Mouse (Mus musculus) liver, embryonic 11.5 days (tissue): ENCODE data around the gene Nfkbie. TPM values are rescaled to one million over a fixed set of nuclear protein-coding genes. Genes with fewer than 3 reads are reported as not detected.

Source experiments
- ATAC-seq: fragments of 200-750 bp; cut with Nextera tagmentation; replicated peaks from 2 replicates; pipeline ENCODE4 v1.8.0; 2017; ENCODE audit warnings: moderate number of reproducible peaks, mild to moderate bottlenecking, moderate TSS enrichment, moderate library complexity; ENCODE audit not compliant: low FRiP score
- DNase-seq: peaks from one replicate; pipeline ENCODE4 v3.0.0-alpha.2; 2017; ENCODE audit warnings: low spot score
- H3K27ac ChIP-seq: fragments of 300-500 bp; sonication (generic); 2 replicates; pipeline ENCODE4 v1.5.1; 2014; ENCODE audit warnings: mild to moderate bottlenecking, low read depth, low read length, control low read depth
- H3K27me3 ChIP-seq: fragments of 300-500 bp; sonication (generic); replicated peaks from 2 replicates; pipeline ENCODE4 v1.6.1; 2014; ENCODE audit warnings: low read length, mixed read lengths; ENCODE audit not compliant: control insufficient read depth, insufficient read depth
- H3K36me3 ChIP-seq: fragments of 300-500 bp; sonication (generic); 2 replicates; pipeline ENCODE4 v1.6.1; 2014; ENCODE audit warnings: mild to moderate bottlenecking, low read length, moderate library complexity, mixed read lengths; ENCODE audit not compliant: control insufficient read depth, insufficient read depth
- H3K4me1 ChIP-seq: fragments of 300-500 bp; sonication (generic); replicated peaks from 2 replicates; pipeline ENCODE4 v1.6.1; 2014; ENCODE audit warnings: low read length, mixed read lengths; ENCODE audit not compliant: control insufficient read depth, insufficient read depth
- H3K4me2 ChIP-seq: fragments of 300-500 bp; sonication (generic); 2 replicates; pipeline ENCODE4 v1.6.1; 2014; ENCODE audit warnings: mild to moderate bottlenecking, control low read depth, moderate library complexity
- H3K4me3 ChIP-seq: fragments of 300-500 bp; sonication (generic); 2 replicates; pipeline ENCODE4 v1.5.1; 2014; ENCODE audit warnings: low read depth, low read length, control low read depth
- H3K9ac ChIP-seq: fragments of 300-500 bp; sonication (generic); 2 replicates; pipeline ENCODE4 v1.6.1; 2014; ENCODE audit warnings: low read depth, low read length, control low read depth
- H3K9me3 ChIP-seq: fragments of 300-500 bp; sonication (generic); 2 replicates; pipeline ENCODE4 v1.6.1; 2016; ENCODE audit warnings: low read length, inconsistent platforms, mixed read lengths; ENCODE audit not compliant: control insufficient read depth
- WGBS: fragments of 180-500 bp; shearing (Covaris S2); extraction: QIAGEN DNeasy Blood & Tissue Kit; methylation state at CpG from one replicate; pipeline ENCODE4 v1.1.7; 2014; 5-methylcytosine and 5-hydroxymethylcytosine counted together
- polyA plus RNA-seq: library from polyadenylated mRNA; unstranded; fragments of >200 nt; fragmentation: Nextera tagmentation; extraction: Ambion mirVana; gene quantifications from 2 replicates; pipeline ENCODE4 v1.2.1, GENCODE M21; 2014

Nfkbie gene
- polyA plus RNA-seq, 1 experiment from 2014 or later, result 2.5 TPM

DNA sequence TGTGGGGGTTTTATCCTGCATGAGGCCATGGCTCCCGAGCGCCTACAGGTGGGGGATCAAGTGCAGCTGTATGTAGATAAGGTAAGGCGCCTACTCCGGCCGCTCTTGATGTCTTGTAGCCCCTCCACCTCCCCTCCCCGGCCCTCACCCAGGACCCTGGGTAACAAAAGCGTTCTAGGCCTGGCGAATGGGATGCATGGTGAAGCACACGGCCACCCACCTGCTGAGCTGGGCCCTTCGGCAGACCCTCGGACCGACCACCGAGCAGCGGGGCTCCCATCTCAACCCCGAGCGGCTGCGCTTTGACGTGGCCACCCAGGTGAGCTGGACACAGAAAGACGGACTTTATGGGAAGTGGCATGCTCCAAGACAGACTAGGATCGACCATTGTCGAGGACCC lies 38.4 kb upstream of the Nfkbie start:
- no peak overlapping the region for H3K27ac ChIP-seq
- no peak for DNase-seq
- no peak overlapping the region for H3K9ac ChIP-seq
- peaks cover 10% of the 10 kb centered on the region for H3K4me1 ChIP-seq
- H3K27me3 ChIP-seq, result no peaks in the 10 kb centered on the region
- H3K36me3 ChIP-seq, result 0 out of 2 replicates have a peak, but pooled peaks cover 6% of the 10 kb centered on the region
- no peaks in the 10 kb centered on the region for H3K9me3 ChIP-seq
- no peak overlapping the region for H3K4me2 ChIP-seq
- no peak overlapping the region for H3K4me3 ChIP-seq
- 90% methylated on average over 21 of the region's 21 CpGs for WGBS
- ATAC-seq, result no peak

DNA sequence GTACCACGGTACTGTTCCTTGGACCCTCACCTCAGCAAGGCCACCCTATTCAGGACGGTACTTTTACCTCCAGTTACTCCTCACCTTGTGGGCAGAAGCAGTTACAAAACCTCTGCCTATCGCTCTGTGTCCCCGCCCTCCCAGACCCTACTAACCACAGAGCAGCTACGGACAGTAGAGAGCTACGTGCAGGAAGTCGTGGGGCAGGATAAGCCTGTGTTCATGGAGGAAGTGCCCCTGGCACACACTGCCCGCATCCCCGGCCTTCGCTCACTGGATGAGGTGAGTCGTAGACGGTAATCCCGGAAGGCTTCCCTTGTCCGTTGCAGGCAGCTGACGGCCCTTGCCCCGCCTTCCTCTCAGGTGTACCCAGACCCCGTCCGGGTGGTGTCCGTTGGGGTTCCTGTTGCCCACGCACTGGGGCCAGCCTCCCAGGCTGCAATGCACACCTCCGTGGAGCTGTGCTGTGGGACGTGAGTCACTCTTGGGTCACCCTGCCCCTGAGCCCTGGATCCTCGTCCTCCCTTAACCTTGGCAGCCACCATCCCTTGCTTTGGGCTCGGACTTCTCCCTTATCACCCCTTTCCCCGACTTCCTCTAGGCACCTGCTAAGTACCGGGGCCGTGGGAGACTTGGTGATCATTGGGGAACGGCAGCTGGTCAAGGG lies 37.8 kb upstream of the Nfkbie start:
- H3K4me3 ChIP-seq, result no peak overlapping the region
- DNase-seq (no peak), ATAC-seq (no peak)
- WGBS, result 64% methylated on average over 28 of the region's 28 CpGs
- H3K9me3 ChIP-seq, result no peaks in the 10 kb centered on the region
- no peak overlapping the region for H3K27ac ChIP-seq
- H3K9ac ChIP-seq, result no peak overlapping the region
- H3K4me2 ChIP-seq, result no peak overlapping the region
- H3K36me3 ChIP-seq, result 0 out of 2 replicates have a peak, but pooled peaks cover 6% of the 10 kb centered on the region
- H3K27me3 ChIP-seq, result no peaks in the 10 kb centered on the region
- H3K4me1 ChIP-seq, result peaks cover 15% of the 10 kb centered on the region

DNA sequence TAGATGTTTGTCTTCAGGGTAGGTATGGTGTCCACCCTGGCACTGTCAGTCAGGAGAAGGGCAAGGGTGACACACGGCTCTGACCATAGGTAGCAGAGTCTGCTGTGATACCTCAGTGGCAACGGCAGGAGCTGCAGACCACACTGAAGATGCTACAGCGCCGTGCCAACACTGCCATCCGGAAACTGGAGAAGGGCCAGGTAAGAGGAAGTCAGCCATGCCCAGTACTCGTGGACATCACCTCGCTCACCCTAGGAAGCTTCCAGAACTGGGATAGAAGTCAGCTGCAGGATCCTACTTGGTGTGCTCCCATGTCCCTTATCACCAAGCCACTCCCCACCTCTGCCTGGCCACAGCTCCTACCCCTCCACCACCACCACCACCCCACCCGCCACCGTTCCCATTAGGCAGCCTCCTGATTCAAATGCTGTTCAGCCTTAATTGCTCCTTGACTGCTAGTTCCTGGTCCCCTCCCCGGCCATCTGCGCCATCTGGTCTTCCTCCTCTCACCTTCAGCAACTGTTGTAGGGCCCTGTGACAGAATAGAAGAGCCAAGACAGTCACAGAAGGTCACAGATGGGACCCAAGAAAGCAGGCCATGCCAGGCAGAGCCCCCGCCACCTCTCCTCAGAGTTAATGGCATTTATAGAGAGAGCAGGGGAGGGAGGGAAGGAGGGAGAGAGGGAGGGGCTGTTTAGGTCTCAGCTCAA lies 36.6 kb upstream of the Nfkbie start:
- Histone ChIP-seq H3K27me3 (0 out of 2 replicates have a peak, but pooled peaks cover 4% of the 10 kb centered on the region), H3K9me3 (no peaks in the 10 kb centered on the region), H3K4me2 (no peak overlapping the region), H3K36me3 (0 out of 2 replicates have a peak, but pooled peaks cover 6% of the 10 kb centered on the region), H3K27ac (no peak overlapping the region), H3K4me1 (peaks cover 18% of the 10 kb centered on the region), H3K9ac (no peak overlapping the region), H3K4me3 (no peak overlapping the region)
- DNase-seq, result no peak
- WGBS, result 77% methylated on average over 12 of the region's 12 CpGs
- no peak for ATAC-seq

DNA sequence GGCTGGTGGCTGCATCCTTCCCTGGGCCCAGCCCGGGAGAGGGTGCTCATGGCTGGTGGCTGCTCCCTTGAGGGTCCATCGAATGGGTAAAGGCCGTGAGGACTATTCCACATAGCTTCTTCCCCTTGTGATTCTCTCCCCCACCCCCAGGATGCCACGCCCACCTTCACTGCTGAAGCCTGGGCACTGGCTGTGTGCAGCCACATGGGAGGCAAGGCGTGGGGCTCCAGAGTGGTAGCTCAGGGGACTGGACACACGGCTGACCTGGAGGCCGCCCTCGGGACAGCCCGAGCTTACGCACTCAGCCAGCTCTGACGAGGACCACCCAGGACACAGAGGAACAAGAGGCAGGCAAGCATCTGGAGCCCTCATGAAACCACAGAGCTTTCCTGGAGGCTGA lies 35.4 kb upstream of the Nfkbie start:
- DNase-seq, result no peak
- no peaks in the 10 kb centered on the region for H3K9me3 ChIP-seq
- no peak overlapping the region for H3K9ac ChIP-seq
- no peak overlapping the region for H3K4me2 ChIP-seq
- 77% methylated on average over 11 of the region's 11 CpGs for WGBS
- H3K27me3 ChIP-seq, result peaks cover 9% of the 10 kb centered on the region; the same call in 1 of the 2 replicates
- no peak overlapping the region for H3K4me3 ChIP-seq
- peaks cover 18% of the 10 kb centered on the region for H3K4me1 ChIP-seq
- ATAC-seq, result no peak
- H3K36me3 ChIP-seq, result 0 out of 2 replicates have a peak, but pooled peaks cover 6% of the 10 kb centered on the region
- no peak overlapping the region for H3K27ac ChIP-seq

DNA sequence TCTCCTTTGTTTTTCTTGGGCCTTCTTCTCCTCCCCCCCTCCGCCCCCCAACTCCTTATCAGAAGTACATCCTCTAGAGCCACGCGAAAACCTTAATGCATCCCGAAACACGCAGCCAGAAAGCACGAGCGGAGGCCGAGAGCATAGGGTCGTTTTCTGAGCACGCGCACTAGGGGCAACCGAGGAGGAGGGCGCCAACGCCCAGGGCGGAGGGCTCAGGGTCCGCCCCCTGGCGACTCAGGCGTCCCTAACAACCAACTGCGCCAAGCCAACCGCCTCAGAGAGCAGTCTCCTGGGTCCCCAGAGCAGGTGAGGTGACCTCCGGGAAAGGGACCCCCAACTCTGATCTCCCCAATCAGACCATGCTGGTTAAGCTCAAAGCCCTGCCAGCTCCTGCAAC lies 32.2 kb upstream of the Nfkbie start, which contains the start of gene Tcte1:
Gene Tcte1, plus strand, starts transcription at position 172 of the 400 bp plus-strand sequence.
- Histone ChIP-seq H3K9me3 (no peaks in the 10 kb centered on the region), H3K4me2 (peak within 1 kb of the TSS; percentile 61), H3K27me3 (peaks cover 20% of the 10 kb centered on the region), H3K27ac (no peak within 1 kb of the TSS), H3K4me3 (peak within 1 kb of the TSS; percentile 36), H3K4me1 (peaks cover 8% of the 10 kb centered on the region), H3K36me3 (0 out of 2 replicates have a peak, but pooled peaks cover 6% of the 10 kb centered on the region), H3K9ac (no peak within 1 kb of the TSS)
- peak; percentile 58; the same call in 1 of the 2 replicates for ATAC-seq
- WGBS, result 2% methylated on average over 21 of the region's 21 CpGs
- peak; percentile 64 for DNase-seq

DNA sequence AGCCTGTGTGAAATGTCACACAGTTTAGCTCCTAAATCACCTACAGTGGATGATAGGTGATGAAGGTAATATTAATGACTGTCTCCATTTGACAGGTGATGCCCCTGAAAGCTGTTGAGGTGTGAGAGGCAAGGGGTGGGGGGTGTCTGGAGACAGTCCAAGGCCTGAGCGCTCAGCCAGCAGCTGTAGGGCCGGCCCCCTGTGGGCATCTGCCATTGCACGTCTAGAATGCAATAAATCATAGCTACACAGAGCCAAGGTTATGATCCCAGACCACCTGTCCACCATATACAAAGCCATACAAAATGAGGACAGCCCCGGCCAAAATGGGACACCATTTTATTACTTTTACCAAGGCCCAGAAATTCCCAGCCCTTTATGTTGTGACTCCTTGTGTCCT lies 30.5 kb upstream of the Nfkbie start:
- 0 out of 2 replicates have a peak, but pooled peaks cover under 1% of the 10 kb centered on the region for H3K36me3 ChIP-seq
- no peak overlapping the region for H3K27ac ChIP-seq
- H3K27me3 ChIP-seq, result peaks cover 20% of the 10 kb centered on the region
- H3K4me3 ChIP-seq, result no peak overlapping the region
- peaks cover 8% of the 10 kb centered on the region for H3K4me1 ChIP-seq
- no peaks in the 10 kb centered on the region for H3K9me3 ChIP-seq
- WGBS, result 80% methylated on average over 4 of the region's 4 CpGs
- DNase-seq (no peak), ATAC-seq (no peak)
- no peak overlapping the region for H3K4me2 ChIP-seq
- no peak overlapping the region for H3K9ac ChIP-seq

DNA sequence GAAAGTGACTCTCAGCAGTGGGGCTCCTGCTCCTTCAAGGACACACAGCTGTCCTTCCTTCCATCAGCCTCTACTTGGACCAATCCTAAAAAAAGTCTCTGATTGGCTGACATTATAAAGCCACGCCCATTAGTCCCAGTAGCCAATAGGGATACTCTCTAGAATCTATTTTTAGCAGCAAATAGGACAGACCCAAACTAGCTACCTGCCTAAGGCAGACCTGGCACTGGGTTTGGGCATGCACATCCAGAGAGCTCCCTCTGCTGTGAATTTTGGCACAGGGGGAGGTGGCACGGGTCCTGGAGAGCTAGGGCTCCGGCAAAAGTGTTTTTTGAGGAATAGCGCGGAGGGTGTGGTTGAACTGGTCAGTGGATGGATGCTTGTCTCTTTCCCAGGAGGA lies 28.9 kb upstream of the Nfkbie start:
- Histone ChIP-seq H3K27ac (no peak overlapping the region), H3K4me1 (peaks cover 8% of the 10 kb centered on the region), H3K4me3 (no peak overlapping the region), H3K27me3 (peaks cover 31% of the 10 kb centered on the region), H3K9ac (no peak overlapping the region), H3K36me3 (no peaks in the 10 kb centered on the region), H3K4me2 (no peak overlapping the region), H3K9me3 (no peaks in the 10 kb centered on the region)
- DNase-seq, result no peak
- ATAC-seq, result no peak
- WGBS, result 27% methylated on average over 5 of the region's 5 CpGs

DNA sequence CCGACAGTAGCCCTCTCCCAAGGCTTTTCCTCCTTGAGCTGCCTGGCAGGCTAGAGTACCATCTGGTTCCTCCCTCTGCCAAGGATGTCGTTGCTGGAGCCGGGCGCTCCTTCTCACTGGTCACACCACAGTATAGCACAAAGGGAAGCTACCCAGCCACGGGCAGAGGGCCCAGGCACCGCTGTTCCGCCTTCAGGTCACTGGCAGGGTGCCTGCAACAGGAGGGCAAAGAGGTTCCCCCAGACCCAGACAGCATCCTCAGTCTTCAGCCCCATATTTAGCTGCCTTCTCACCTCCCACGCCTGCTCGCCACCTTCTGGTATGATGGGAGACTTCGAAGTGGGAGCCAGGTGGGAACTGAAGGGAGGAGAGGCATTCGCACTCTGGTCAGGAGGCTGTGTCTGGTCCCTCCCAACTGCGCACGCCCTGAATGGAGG lies 25.1 kb upstream of the Nfkbie start:
- Histone ChIP-seq H3K4me2 (no peak overlapping the region), H3K4me1 (no peaks in the 10 kb centered on the region), H3K4me3 (no peak overlapping the region), H3K9ac (no peak overlapping the region), H3K27me3 (peaks cover 48% of the 10 kb centered on the region), H3K27ac (no peak overlapping the region), H3K9me3 (no peaks in the 10 kb centered on the region), H3K36me3 (no peaks in the 10 kb centered on the region)
- ATAC-seq (no peak), DNase-seq (no peak)
- WGBS, result 39% methylated on average over 13 of the region's 13 CpGs
